Mouse (Mus musculus) kidney, adult 2 months (tissue): ENCODE data around the gene Ppm1l.

Source experiments
- CTCF ChIP-seq: fragments of 200-500 bp; conservative IDR thresholded peaks from 2 replicates; pipeline ENCODE4 v1.5.1; 2011; ENCODE audit warnings: low read depth, mild to moderate bottlenecking, control low read depth, low read length, moderate library complexity, mixed read lengths; ENCODE audit not compliant: insufficient read depth, insufficient read length
- POLR2A ChIP-seq: fragments of 200-500 bp; IDR thresholded peaks from one replicate; pipeline ENCODE4 v1.6.1; 2011; ENCODE audit warnings: low read depth, low read length, control low read depth

- no peak for TF ChIP-seq CTCF
- TF ChIP-seq POLR2A: no peak
These were observed 34.3 kb upstream of the Ppm1l start for GRCm38 (mm10) chr3:69282406-69282805.
